Mouse (Mus musculus): ENCODE measurements around the gene Pecam1. TPM values are rescaled to one million over a fixed set of nuclear protein-coding genes. Genes with fewer than 3 reads are reported as not detected.
A peak's percentile ranks its signal among the peaks of the same experiment; 100 is the strongest.

The Pecam1 gene
- total RNA-seq, 1 experiment from 2014 or later = 110 TPM

DNA sequence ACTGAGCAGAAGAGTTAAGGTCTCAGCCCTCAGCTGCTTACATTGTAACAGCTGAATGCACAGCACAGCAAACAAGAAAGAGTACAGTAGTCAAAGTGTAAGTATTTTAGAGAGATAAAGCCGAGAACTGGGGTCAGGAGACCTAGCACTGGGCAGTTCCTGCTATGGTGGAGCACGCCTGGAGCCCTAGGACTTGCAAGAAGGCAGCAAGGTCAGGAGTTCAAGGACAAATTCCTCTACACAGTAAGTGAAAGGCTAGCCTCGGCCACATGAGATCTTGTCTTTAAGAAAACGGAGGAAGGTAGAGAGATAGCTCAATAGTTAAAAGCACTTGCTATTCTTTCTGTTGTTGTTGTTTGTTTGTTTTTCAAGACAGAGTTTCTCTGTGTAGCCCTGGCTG, 57.5 kb downstream of the Pecam1 start:
- DNase-seq = no peak

DNA sequence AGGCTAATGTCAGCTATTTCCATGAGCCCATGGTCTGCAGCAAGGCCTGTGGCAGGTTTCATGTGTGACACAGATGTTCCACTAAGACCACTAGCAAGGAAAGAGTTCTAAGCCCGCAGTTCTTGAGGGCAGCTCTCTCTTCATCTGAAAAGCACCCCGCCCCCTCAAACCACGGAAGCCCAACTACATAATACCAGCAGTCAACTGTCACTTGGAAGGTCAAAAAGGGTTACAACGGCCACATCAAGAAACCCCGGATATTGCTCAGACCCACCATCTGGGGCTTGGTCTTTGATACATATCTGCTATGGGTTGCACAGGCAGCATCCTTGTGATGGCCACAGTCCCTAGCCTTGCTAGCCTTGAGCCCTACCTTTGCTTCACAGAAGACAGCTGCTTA, 62.1 kb downstream of the Pecam1 start:
- DNase-seq = no peak

DNA sequence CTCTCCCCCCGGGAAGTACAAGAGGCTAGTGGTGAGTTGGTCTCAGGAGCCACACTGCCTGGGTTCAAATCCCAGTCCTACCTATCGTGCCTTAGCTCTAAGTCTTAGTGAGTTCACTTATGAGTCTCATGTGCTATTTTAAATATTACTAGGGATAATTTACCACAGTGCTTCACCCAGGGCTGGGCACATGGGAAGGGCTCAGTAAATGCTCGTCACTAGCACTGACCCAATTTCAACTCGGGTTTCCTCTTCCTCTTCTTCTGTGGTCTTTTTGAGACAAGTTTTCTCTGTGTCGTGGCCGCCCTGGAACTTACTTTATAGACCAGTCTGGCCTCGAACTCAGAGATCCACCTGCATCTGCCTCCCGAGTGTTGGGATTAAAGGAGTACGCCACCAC, 63.1 kb downstream of the Pecam1 start:
- DNase-seq = no peak

- no peak for DNase-seq
Observed at GRCm38 (mm10) chr11:106684027-106684426, 66.4 kb downstream of the Pecam1 start.

DNA sequence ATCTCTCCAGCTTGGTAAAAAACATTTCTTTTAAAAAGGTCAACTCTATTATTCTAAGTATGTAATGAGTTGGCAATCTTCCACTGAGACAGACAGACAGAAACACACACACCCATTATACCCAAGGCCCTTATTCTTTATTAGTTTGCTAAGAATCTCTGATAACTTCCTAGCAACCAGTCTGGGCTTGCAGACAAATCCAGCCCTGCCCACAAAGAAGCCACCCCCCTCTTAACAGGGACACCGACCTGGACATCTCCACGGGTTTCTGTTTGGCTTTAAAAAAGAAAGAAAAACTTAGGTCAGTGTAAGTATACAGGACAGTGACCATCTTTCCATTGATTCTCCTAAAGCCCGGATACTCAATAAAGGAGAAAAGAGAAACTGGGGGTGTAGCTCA, 67.1 kb downstream of the Pecam1 start:
- DNase-seq = no peak

DNA sequence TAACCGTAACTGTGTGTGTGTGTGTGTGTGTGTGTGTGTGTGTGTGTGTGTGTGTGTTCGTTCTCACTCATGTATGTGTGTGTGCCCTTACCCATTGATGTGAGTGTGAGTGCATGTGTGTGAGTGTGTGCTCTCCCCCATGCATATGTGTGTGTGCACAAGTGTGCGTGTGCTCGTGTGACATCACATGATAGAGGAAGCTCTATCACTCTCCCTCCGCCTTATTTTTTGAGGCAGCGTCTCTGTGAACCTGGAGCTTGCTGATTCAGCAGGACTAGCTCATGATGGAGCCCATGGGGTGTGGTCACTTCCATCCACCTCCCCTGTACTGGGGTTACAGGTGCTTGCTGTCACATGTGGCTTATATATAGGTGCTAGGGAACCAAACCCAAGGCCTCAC, 69.3 kb downstream of the Pecam1 start:
- DNase-seq = no peak

DNA sequence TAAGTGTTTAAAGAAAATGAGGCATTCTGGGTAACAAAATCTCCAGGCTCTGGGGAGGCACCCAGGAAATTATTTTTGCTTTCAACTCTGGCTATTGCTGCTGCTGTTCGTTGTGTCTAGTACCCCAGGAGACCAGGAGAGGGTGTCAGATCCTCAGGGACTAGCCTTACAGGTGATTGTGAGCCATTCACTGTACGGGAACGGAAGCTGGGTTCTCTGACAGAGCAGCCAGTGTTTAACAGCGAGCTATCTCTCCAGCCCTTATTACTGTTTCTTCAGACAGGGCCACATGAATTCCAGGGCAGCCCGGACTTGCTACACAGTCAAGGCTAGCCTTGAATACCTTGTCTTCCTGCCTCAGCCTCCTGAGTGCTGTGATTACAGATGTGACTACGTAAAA, 70.6 kb downstream of the Pecam1 start:
- peak; percentile 41 for DNase-seq

DNA sequence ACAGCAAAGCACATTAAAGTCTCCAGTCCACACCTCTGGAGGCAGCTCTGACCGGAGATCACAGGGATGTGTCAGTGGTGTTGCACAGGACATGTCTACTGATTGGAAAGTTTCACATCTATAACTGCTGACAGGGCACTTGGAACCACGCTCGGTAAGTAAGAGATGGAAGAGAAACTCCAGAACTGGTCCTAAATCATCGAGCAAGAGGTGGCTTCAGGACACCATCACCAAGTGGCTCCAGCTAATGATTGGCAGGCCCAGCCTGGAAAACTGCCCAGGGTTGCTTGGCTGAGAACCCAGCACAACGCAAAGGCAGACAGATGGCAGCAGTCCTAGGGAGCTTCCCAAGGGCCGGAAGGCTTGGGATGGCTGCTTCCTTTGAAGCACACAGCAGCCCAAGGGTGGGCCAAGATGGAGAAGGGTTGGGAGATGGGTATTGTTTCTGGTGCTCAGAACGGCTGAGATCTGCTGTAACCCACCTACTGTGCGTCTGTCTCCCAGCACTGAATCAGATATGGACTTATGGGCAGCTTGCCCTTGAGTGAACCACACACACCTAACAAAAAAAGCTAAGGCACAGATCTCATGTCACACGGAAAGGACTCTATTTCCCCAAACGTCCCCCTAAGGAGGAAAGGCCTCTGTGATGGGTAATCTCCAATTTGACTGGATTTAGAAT, 72.4 kb downstream of the Pecam1 start:
- peak; percentile 93 for DNase-seq

GRCm38 (mm10) chr11:106677331-106677730, 73.1 kb downstream of the Pecam1 start:
- DNase-seq = no peak

GRCm38 (mm10) chr11:106675875-106676274, 74.6 kb downstream of the Pecam1 start:
- DNase-seq = no peak

GRCm38 (mm10) chr11:106675201-106675726, 75.2 kb downstream of the Pecam1 start:
- peak; percentile 61 for DNase-seq

DNA sequence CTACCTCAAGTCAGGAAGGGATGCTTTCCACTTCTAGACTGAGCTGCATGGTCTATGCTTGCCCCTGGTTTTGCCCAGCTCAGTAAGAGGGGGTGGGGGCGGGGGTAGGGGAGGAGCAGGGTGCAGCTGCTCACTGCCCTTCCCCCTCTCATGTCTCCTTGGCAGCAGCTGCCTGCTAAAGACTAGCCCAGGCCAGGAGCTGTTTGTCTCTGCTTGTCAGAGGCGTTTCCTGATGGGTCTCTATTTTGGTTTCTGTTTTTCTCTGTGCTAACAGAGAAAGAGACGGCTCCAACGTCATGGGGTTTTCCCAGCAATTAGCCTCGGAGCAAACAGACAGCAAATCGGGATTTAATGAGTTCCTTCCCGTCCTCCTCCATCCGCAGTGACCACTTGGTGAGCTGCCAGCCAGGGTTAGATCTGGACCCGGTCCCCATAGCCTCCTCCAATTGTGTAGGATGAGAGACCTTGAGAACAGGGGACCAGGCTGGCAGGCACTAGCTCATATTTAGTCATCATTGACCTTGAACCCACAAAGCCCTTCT, 75.7 kb downstream of the Pecam1 start:
- DNase-seq = peak; percentile 83

DNA sequence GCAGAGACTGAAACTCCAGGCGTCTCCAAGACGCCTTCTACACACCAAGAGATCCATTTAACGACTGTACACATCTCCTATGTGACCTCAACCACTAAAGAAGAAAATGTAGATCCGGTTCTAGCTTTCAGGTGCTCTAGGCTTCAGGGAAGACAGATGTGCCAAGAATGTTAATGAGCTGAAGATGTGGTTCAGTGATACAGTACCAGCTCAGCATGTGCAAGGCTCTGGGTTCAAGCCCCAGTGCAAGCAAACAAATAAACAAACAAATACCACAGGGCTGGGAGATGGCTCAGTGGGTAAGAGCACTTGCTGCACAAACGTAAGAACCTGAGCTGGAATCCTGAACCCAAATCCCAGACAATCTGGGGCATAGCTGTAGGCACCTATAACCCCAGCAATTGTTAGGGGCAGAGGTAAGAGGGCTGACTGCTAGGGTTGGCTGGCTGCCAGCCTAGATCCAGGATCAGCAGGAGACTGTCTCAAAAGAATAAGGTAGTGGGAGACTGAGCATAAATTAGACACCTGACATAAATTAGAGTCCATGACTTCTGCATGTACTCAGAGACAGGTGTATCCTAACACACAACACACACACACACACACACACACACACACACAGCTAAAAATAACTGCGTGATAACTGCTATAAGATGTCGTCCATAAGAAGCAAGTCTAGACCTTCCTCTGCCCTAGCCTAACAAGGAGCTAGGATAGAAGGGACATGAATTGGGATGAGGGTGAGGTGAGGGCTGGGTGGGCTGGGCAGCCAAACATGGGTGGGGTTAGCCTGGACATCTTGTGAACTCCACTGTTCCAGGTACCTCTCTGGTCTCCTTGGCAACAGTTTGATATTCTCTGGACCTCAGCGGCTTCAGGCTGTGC, 76.5 kb downstream of the Pecam1 start:
- no peak for DNase-seq

DNA sequence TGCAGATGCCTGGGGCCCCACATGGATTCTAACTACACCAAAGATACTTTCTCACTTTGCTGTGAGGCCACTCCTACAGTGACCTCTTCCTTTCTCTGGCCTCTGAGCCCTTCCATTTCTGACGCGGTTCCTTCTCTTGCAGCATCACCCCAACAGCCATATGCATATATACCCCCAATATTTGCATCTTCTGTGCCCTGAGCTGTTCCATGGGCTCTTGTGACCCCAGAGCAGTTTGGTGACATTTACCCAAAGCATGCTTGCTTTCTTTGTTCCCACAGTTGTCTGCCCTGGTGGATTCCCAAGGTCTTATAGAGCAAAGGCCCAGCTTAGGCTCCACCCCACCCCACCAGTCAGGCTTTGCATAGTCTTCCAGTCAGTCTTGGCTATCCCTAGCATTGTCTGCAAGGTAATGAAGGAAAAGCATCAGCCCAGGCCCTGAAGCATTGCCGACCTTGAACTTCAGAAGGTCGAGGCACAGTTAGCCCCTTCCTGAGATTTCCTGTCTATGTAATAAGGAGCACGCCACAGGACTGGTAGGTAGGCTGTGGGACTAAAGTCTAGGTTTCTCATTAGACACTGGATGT, 77.4 kb downstream of the Pecam1 start:
- DNase-seq = no peak

DNA sequence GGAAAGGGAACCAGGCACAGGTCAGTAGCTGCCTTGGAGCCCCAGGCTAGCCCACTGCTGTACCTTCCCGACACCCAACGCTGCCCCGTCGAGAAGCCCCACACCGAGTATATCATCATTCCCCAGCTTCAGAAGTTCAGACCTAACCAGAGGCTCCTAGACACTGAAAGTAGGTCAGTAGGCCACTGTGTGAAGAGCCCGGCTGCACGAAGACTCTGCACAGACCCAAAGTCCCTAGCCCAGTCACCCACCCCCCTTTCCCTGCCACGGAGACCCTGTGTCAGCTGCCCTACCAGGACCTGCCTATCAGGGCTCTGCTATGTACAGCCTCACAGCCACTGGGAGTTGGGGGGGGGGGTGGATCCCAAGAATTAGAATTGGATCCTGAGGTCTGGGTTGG, 78.6 kb downstream of the Pecam1 start:
- no peak for DNase-seq

- DNase-seq = no peak
Observed at GRCm38 (mm10) chr11:106670951-106671478, 79.4 kb downstream of the Pecam1 start.

DNA sequence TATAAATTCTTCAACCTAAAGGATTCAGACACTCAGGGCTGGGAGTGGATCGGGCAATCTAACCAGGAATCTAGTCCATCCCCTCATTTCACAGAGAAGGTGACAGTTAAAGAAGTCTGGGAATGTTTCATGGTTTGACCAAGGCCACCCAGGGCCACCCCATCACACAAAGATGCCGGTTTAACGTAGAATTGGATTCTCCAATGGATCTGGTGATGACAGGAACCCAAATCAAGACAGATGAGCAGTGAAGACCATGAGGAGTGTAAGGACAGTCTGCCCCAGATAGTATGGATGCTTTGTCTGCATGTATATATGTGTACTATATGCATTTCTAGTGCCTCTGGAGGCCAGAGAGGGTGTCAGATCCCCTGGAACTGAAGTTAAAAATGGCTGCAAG, 80.2 kb downstream of the Pecam1 start:
- DNase-seq = no peak

DNA sequence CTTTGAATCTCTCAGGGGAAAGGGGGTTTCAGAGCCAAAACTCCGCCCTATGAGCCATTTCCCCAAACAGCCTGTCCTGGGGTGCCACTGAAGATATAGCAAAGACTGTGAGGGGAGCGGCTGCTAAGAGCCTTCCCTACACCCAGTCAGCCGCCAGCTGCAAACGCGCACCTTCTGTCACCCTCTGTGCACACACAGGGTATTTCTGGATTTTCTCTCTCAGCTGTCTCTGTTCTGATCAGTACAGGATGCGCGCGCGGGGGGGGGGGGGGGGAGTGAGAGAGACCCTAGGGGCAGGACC, 80.6 kb downstream of the Pecam1 start:
- no peak for DNase-seq

DNA sequence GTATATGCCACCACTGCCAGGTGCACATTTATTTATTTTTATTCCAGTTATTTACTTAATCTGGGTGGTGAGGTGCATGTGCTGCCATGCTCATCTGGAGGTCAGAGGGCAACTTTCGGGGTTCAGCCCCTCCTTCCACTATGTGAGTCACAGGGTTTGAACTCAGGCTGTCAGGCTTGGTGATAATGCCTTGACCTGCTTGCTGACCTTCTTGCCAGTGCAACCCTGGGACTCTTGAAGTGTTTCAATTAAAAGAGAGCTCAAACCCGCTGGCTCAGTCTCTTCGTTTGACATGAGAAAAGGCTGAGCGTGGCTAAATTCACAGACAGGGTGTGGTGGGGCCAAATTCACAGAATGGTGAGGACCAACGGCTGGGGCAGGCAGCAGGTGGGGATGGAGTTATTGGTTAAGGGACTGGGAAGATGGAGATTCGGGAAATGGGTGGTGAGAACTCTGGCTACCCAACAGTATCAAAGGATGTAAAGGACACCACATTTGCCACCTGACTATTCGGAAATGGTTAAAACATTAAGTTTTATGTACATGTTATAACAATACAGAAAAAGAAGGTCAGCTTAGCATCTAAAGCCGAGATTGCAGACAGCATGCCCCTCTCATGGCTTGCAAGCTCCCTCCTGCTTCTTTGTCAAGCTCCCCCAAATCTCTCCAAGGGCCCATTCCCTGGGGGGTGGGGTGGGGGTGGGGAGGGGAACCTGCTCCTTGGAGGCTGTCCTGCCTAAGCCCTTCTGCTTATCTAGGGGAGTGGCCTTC, 81.1 kb downstream of the Pecam1 start:
- no peak for DNase-seq

DNA sequence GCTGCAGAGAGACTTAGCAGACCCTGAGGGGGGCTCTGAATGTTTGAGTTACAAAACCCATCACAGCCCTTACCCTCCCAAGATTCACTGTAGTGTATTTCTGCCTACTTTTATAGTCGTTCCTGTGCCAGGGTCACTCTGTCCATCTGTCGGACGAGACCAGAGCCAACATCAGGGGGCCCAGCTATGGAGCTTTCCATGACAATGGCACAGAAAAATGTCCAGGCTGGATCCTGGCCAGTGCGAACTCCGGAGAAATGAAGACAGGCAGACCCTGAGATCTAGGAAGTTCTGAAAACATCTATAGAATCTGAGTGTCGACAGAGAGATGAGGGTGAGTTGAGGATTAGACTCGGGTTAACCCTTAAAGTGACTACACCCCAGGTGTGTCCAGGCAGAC, 82.1 kb downstream of the Pecam1 start:
- peak; percentile 37 for DNase-seq

DNA sequence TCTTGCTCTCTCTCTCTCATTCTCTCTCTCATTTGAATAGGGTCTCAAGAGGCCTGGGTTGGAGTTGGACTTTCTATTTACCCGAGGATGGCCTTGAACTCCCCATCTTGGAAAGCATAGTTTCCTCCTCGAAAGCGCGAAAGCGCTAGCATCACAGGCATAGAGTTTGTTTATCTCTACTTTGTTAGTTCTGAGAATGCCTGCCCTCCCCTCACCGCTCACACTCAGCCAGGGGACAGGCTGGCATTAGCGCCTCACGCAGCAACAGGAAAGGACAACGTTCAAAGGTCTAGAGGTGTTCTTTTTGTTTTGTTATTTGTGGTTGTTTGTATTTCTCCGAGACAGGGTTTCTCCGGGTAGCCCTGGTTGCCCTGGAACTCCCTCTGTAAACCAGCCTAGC, 82.6 kb downstream of the Pecam1 start:
- no peak for DNase-seq
